Mouse (Mus musculus) MEL (cell line): ENCODE data around the gene Brf1. TPM values are rescaled to one million over a fixed set of nuclear protein-coding genes. Genes with fewer than 3 reads are reported as not detected.

Source experiments
- CHD1 ChIP-seq: IDR thresholded peaks from 2 replicates; pipeline ENCODE4 v1.6.1; 2012; ENCODE audit warnings: low read depth, mild to moderate bottlenecking, inconsistent platforms, low read length, improper control_type of control experiment
- CHD2 ChIP-seq: IDR thresholded peaks from 2 replicates; pipeline ENCODE4 v1.6.1; 2011; ENCODE audit warnings: low read length, improper control_type of control experiment
- CTCF ChIP-seq, 3 experiments: IDR thresholded peaks in 2 of 3; conservative IDR thresholded peaks in 1 of 3; 2 replicates each; pipeline ENCODE4 v1.5.1; 2011 to 2012; ENCODE audit warnings: low read length in 3 of 3, low read depth in 2 of 3, mild to moderate bottlenecking in 2 of 3, improper control_type of control experiment in 1 of 3, inconsistent platforms in 1 of 3, mixed read lengths in 1 of 3, moderate library complexity in 1 of 3; ENCODE audit not compliant: control insufficient read depth in 1 of 3, insufficient read depth in 1 of 3, poor library complexity in 1 of 3, severe bottlenecking in 1 of 3
- ELF1 ChIP-seq: IDR thresholded peaks from 2 replicates; pipeline ENCODE4 v1.6.1; 2014; ENCODE audit warnings: low read depth, mild to moderate bottlenecking, inconsistent platforms, low read length, improper control_type of control experiment, moderate library complexity
- EP300 ChIP-seq, 2 experiments: IDR thresholded peaks; 2 replicates each; pipeline ENCODE4 v1.6.1; 2011; ENCODE audit warnings: improper control_type of control experiment in 2 of 2, low read length in 2 of 2, low read depth in 1 of 2, mild to moderate bottlenecking in 1 of 2
- ETS1 ChIP-seq: IDR thresholded peaks from 2 replicates; pipeline ENCODE4 v1.6.1; 2012; ENCODE audit warnings: low read depth, mild to moderate bottlenecking, inconsistent platforms, low read length, improper control_type of control experiment, moderate library complexity
- GABPA ChIP-seq: IDR thresholded peaks from 2 replicates; pipeline ENCODE4 v1.6.1; 2012; ENCODE audit warnings: low read depth, mild to moderate bottlenecking, inconsistent platforms, low read length, improper control_type of control experiment, moderate library complexity
- GATA1 ChIP-seq: IDR thresholded peaks from 2 replicates; pipeline ENCODE4 v1.6.1; 2011; ENCODE audit warnings: low read depth, low read length, improper control_type of control experiment
- HCFC1 ChIP-seq: IDR thresholded peaks from 2 replicates; pipeline ENCODE4 v1.6.1; 2012; ENCODE audit warnings: low read depth, mild to moderate bottlenecking, inconsistent platforms, low read length, improper control_type of control experiment, moderate library complexity
- JUND ChIP-seq: IDR thresholded peaks from 2 replicates; pipeline ENCODE4 v1.6.1; 2011; ENCODE audit warnings: low read depth, mild to moderate bottlenecking, improper control_type of control experiment, low read length
- MAFK ChIP-seq: IDR thresholded peaks from 2 replicates; pipeline ENCODE4 v1.6.1; 2011; ENCODE audit warnings: low read depth, mild to moderate bottlenecking, low read length, improper control_type of control experiment, borderline replicate concordance
- MAZ ChIP-seq: IDR thresholded peaks from 2 replicates; pipeline ENCODE4 v1.6.1; 2012; ENCODE audit warnings: low read depth, mild to moderate bottlenecking, inconsistent platforms, low read length, improper control_type of control experiment
- MYB ChIP-seq: IDR thresholded peaks from 2 replicates; pipeline ENCODE4 v1.6.1; 2011; ENCODE audit warnings: mild to moderate bottlenecking, low read depth, low read length, improper control_type of control experiment
- MYC ChIP-seq: IDR thresholded peaks from 2 replicates; pipeline ENCODE4 v1.6.1; 2011; ENCODE audit warnings: low read depth, mild to moderate bottlenecking, low read length, improper control_type of control experiment, moderate library complexity
- NELFE ChIP-seq: IDR thresholded peaks from 2 replicates; pipeline ENCODE4 v1.6.1; 2011; ENCODE audit warnings: low read depth, low read length, improper control_type of control experiment
- POLR2AphosphoS2 ChIP-seq: IDR thresholded peaks from 2 replicates; pipeline ENCODE4 v1.6.1; 2011; ENCODE audit warnings: low read length, improper control_type of control experiment
- POLR2AphosphoS5 ChIP-seq: IDR thresholded peaks from 2 replicates; pipeline ENCODE4 v1.6.1; 2012; ENCODE audit warnings: low read depth, borderline replicate concordance, mild to moderate bottlenecking, inconsistent platforms, low read length, moderate library complexity, mixed read lengths
- SIN3A ChIP-seq: IDR thresholded peaks from 2 replicates; pipeline ENCODE4 v1.6.1; 2012; ENCODE audit warnings: low read length, improper control_type of control experiment, inconsistent platforms
- SMC3 ChIP-seq: IDR thresholded peaks from 2 replicates; pipeline ENCODE4 v1.6.1; 2011; ENCODE audit warnings: low read depth, low read length, improper control_type of control experiment
- TAL1 ChIP-seq: IDR thresholded peaks from 2 replicates; pipeline ENCODE4 v1.6.1; 2012; ENCODE audit warnings: mild to moderate bottlenecking, inconsistent platforms, low read length, moderate library complexity, mixed read lengths
- TCF12 ChIP-seq: IDR thresholded peaks from 2 replicates; pipeline ENCODE4 v1.6.1; 2014; ENCODE audit warnings: low read depth, mild to moderate bottlenecking, inconsistent platforms, low read length, improper control_type of control experiment, moderate library complexity
- USF1 ChIP-seq: IDR thresholded peaks from 2 replicates; pipeline ENCODE4 v1.6.1; 2014; ENCODE audit warnings: low read depth, mild to moderate bottlenecking, inconsistent platforms, low read length, improper control_type of control experiment, moderate library complexity
- USF2 ChIP-seq, 2 experiments: IDR thresholded peaks; 2 replicates each; pipeline ENCODE4 v1.6.1; 2011 to 2012; ENCODE audit warnings: improper control_type of control experiment in 2 of 2, low read length in 2 of 2, borderline replicate concordance in 1 of 2, inconsistent platforms in 1 of 2, low read depth in 1 of 2, mild to moderate bottlenecking in 1 of 2; ENCODE audit not compliant: insufficient read depth in 1 of 2
- ZC3H11A ChIP-seq: IDR thresholded peaks from 2 replicates; pipeline ENCODE4 v1.6.1; 2012; ENCODE audit warnings: low read depth, mild to moderate bottlenecking, inconsistent platforms, low read length, improper control_type of control experiment
- ZKSCAN1 ChIP-seq: IDR thresholded peaks from 2 replicates; pipeline ENCODE4 v1.6.1; 2012; ENCODE audit warnings: low read depth, mild to moderate bottlenecking, inconsistent platforms, low read length, improper control_type of control experiment, moderate library complexity
- ZNF384 ChIP-seq: IDR thresholded peaks from 2 replicates; pipeline ENCODE4 v1.6.1; 2012; ENCODE audit warnings: low read depth, mild to moderate bottlenecking, inconsistent platforms, low read length, improper control_type of control experiment
- polyA plus RNA-seq, 2 experiments: library from polyadenylated mRNA; stranded (reverse) in 1 of 2; unstranded in 1 of 2; fragments of >175 nt in 1 of 2; fragments of >200 nt in 1 of 2; gene quantifications; 2 replicates each; pipeline versions ENCODE4 v1.2.1 to v1.2.4; 2012; ENCODE audit warnings: low replicate concordance in 2 of 2, low read depth in 1 of 2; ENCODE audit not compliant: insufficient read length in 2 of 2, insufficient read depth in 1 of 2, missing spikeins in 1 of 2
- total RNA-seq: library from RNA; depleted of rRNA; stranded (reverse); fragments of 300-350 nt; gene quantifications from 2 replicates; pipeline ENCODE4 v1.2.3, GENCODE M21; 2012

The Brf1 gene
- total and polyA plus RNA-seq, 3 experiments, result 105 to 159 TPM; not detected in 1

DNA sequence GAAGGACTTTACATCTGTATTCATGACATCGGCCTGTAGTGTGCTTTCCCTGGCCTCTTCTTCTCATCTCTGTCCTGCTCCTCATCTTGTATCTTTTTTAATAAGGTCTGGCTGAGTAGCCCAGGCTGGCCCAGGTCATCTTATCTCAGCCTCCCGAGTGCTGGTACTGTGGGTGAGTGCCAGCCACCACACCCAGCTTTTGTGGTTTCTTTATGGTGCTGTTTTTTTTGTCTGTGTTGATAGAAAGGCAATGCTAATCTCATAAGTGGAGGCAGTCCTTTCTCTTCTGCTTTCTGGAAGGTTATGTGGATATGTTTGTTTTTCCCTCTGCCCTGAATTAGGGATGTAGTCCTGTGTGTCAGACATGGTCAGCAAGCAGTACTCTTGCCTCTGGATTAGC lies 42.0 kb upstream of the Brf1 start (continued):
- TF ChIP-seq JUND (0 out of 2 replicates have a peak, but pooled peaks have one; percentile 79), POLR2AphosphoS2 (no peak), ETS1 (peak; percentile 98), TAL1 (peak; percentile 95), SMC3 (no peak; the same call in 1 of the 2 replicates), EP300 (IDR thresholded peaks at IDR 0.05; ENCODE audit: low read depth in 1 of 2, low read length in 2 of 2) (peak; percentile 99), GABPA (no peak), POLR2AphosphoS5 (no peak), MYB (peak; percentile 46; the same call in 1 of the 2 replicates), MAFK (peak; percentile 88; the same call in 1 of the 2 replicates), HCFC1 (peak; percentile 67), GATA1 (peak; percentile 98), MAZ (peak; percentile 91), ZNF384 (peak; percentile 97), ELF1 (no peak), MYC (peak; percentile 61; the same call in 1 of the 2 replicates), SIN3A (peak; percentile 91), CHD1 (0 out of 2 replicates have a peak, but pooled peaks have one; percentile 5), USF2 (IDR thresholded peaks at IDR 0.05; ENCODE audit: borderline replicate concordance in 1 of 2, insufficient read depth in 1 of 2, low read depth in 1 of 2, low read length in 2 of 2) (no peak), TCF12 (peak; percentile 98), CTCF (IDR thresholded peaks at IDR 0.05 in 2 of 3, conservative IDR thresholded peaks at IDR 0.05 in 1 of 3; ENCODE audit: control insufficient read depth in 1 of 3, insufficient read depth in 1 of 3, low read depth in 2 of 3, low read length in 3 of 3, poor library complexity in 1 of 3, severe bottlenecking in 1 of 3) (no peak), ZC3H11A (no peak), CHD2 (peak; percentile 30; the same call in 1 of the 2 replicates), ZKSCAN1 (0 out of 2 replicates have a peak, but pooled peaks have one; percentile 56), USF1 (no peak), NELFE (no peak)
